Mouse (Mus musculus) cerebellum, postnatal 36 days (tissue): ENCODE data around the gene AI854703.

Experiments used
- DNase-seq, 2 experiments: peaks; one replicate each; pipeline ENCODE4 v3.0.0; 2021 to 2022; ENCODE audit warnings: mixed read lengths in 2 of 2

Gene AI854703

DNA sequence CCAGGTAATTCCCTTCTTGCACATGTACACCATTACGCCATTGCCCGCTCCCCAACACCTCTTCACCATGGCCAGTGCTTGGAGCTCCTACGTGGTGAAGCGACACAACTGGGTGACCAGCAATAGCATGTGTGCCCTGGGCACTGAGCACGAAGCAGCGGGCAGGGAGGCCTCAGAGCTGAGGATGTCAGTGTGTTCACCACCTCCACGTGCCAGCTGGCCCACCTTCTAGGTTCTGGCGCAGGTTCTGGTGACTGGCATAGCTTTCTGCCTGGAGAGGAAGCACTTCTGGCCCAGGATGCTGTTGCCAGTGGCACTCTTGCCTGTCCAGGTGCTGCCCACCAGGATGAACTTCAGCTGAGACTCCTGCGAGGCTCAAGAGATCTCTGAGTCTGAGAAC lies 38.9 kb downstream of the AI854703 start:
- DNase-seq: no peak

DNA sequence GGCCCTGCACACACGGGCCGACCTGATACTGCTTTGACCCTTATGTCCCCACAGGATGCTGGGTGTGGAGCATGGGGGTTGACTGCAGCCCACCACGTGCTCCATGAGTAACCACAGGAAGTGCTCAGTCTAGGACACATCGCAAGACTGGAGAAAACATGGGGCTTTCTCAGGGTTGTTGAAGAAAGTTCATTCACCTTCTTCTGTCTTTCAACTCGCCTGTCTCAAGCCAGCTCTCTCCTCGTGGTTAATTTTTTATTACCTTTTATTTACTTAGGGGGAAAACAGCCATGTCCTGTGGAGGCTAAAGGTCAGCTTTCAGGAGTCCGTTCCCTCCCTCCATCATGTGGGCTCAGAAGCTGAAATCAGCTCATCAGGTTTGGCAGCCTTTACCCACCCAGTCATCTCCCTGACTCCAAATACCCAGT lies 39.6 kb downstream of the AI854703 start:
- DNase-seq: no peak

DNA sequence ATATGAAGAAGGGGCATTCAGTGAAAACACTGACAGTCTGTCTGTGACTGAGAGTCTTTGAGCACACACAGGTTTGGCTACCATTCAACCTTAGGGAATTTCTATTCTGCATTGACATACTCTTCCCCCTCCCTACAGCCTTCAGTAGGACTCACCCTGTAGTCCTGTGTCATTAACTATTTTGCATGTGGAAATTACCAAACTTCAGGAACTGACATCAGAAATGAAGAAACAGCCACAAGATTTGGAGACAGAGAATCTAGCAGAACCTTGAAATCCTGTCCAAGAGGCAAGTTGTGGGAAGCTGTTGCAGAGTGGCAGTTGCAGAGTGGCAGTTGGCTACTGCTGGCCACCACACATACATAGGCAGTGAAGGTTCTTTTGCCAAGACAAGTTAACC lies 41.5 kb downstream of the AI854703 start:
- DNase-seq: no peak

DNA sequence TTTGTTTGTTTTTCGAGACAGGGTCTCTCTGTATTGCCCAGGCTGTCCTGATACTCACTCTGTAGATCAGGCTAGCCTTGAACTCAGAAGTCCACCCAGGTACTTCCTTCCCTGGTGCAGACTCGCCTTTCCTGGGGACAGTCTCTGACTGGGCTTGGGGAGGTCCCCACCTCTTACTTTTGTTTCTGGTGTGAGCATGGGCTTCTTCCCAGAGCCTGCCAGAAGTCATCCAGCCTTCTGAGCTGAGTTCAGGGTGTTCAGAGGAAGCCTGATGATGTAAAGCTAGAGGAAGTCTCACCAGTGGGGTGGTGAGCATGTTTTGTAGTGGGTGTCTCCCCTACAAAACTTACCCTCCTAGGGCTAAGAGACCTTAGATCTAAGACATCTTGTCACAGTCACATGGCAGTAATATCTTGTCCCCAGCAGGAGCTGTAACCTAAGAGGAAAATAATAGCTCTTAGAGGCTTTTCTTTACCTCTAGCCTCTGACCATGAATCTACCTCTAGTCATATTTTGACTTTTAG lies 42.9 kb downstream of the AI854703 start:
- DNase-seq: no peak

DNA sequence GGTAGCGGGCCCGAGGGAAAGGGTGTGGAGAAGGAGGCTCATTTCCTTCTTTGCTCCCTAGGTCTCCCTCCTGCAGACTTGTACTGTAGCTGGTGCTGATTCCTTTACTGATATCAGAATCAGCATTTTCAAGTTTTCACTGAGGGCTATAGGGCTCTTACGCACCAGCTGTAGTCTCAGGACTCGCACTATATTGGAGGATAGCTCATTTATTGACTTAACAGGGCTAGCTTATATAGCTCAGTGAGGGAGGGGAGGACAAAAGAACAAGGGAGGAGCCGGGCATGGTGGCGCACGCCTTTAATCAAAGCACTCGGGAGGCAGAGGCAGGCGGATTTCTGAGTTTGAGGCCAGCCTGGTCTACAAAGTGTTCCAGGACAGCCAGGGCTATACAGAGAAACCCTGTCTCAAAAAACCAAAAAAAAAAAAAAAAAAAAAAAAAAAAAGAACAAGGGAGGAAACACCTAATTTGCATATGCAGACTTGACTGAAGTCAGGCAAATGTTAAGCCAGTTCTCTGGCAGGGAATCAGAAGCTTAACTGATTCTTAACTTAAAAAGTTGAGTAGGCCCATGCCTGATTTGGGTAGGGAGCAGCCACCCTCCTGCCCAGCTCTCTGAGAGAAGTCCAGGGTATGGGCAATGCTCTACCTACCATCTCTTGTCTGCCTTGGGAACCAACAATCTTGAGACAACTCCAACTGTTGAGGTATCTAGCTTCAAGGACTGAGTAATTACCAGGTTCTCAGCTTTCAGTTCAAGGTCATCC lies 47.9 kb downstream of the AI854703 start:
- no peak for DNase-seq

DNA sequence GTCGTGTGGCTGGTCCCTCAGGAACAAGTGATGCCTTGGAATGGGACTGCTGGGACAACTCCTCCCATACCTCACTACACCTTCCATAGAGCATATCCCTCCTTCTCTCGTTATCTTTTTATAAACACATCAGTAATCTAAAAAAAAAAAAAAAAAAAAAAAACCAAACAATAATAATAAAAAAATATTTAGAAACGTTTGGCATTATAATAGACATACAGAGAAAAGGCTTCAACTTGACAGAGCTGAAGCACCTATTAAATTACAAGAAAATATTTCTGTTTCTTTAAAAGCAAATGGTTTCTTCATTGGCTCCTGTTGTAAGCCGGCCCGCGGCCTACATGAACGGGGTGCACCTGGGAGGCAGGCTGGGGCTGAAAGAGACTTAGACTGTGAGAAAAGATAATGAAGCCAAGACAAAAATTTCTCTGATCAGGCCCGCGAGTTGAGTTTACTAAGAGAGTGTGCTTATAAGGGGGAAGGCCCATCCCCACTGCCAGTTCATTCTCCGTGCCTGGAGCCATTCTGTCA lies 48.9 kb downstream of the AI854703 start:
- DNase-seq: no peak

DNA sequence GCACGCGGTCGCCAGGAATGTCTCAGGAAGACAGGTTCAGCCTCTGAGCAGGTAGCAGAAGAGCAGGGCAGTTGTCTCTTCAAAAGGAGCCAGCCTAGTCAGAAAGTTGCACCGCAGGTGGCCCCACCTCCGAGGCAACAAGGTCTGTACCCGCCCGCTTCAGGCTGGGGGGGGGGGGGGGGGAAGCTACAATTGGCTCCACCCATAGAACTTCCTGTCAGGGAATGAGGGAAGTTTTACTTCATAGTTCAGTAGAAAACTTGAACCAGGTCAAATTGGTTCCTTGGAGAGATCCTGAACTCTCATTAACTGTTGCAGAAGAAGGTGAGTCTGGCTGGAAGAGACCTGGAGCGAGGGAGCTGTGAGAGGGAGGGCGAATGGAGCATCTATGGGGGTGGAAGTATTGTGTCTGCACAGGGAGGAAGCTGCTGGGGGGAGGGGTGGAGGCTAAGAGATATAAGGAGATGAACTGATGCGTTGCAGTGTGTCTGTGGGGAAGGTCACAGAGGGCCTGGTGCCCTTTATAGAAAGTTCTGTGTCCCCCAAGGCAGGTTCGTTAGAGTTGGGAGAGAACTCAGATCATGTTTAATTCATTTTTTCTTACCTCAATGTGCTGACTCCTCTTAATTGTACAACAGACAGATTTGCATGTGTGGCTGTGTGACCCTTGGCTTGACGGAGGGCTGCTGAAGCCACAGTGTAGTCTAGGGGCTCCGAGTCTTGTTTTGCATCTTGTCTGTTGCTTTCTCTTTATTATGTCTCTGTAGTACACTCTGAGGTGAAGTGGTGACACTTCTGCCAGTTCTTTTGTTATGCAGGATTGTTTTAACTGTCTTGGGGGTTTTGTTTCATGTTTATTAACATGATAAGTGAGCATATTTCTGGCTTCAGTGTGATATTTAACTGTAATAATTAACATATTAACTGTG lies 49.6 kb downstream of the AI854703 start, which contains the start of gene Gimap9:
Gimap9 (plus strand) TSS at position 199 of the 929 bp plus-strand sequence.
- no peak for DNase-seq

DNA sequence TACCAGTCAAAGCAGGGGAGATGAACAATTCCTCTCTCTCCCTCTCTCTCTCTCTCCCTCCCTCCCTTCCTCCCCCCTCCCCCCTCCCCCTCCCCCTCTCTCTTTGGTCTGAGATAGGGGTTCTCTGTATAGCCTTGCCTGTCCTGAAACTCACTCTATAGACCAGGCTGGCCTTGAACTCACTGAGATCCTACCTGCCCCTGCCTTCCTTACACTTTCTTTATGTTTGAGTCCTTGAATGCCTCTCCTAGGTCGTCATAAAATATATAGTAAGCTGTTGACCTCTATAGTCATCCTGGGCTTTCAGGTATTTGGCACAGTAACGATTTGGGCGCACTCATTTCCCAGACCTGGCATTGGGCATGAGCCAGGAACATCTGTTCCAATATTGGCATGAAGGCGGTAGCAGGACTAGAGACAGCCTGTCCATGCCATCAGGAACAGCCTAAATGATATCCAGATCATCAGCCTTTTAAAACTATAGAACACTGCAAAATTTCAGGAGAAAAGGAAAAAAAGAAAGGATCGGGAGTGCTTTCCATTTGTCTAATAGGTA lies 50.4 kb downstream of the AI854703 start:
- no peak for DNase-seq

DNA sequence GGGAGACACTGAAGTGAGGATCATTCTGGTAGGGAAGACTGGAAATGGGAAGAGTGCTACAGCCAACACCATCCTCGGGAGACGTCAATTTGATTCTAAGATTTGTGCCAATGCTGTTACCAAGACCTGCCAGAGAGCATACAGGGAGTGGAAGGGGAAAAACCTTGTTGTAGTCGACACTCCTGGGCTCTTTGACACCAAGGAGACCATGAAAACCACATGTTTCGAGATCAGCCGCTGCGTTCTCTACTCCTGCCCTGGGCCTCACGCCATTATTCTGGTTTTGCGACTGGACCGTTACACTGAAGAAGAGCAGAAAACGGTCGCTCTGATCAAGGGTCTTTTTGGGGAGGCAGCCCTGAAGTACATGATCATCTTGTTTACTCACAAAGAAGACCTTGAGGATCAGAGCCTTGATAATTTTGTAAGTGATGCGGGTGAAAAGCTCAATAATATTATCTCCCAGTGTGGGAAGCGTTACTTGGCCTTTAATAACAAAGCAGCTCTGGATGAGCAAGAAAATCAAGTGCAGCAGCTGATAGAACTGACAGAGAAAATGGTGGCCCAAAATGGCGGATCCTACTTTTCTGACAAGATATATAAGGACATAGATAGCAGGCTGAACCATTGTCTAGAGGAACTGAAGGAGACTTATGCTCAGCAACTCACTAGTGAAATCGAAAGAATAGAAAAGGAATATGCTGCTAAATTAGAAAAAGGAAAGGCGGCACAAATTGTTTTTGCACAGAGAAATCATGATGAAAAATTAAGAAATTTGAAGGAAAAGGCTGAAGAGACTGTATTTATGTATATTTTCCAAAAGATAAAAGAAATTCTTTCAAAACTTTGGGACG lies 51.2 kb downstream of the AI854703 start:
- no peak for DNase-seq

DNA sequence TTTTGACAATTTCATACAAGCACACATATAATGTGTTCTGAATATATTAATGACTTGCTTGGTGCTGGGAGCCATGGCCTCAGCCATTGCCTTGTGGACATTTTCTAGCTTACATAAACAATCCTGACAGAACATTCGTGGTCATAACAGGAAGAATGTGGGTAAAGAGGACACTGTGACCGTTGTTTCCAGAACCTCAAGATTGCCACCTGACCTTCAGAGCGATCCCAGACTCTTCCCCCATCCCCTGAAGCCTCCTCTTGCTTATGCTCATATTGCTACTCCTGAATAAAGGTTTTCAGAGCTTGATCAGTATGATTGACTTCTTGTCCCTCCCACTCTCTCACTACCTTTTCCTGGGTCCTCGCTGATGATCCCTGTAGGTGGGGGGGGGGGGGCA lies 51.8 kb downstream of the AI854703 start:
- no peak for DNase-seq

DNA sequence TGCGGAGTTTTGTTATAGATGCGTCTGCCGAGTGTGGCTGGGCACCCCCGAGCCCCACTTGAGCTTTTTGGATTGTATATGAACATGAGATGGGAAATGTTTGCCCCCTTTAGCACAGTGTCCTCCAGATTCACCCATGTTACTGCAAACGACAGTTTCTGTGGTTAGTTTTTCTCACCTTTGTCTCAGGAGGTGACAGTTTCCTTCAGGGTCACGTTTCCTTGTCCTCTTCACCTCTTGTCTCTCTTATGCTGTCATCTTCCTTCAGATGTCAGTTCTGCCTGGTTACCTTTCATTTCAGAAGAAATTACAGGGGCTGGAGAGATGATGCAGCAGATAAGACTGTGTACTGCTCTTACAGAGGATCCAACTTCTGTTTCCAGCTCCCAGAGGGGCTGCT lies 53.1 kb downstream of the AI854703 start:
- no peak for DNase-seq

DNA sequence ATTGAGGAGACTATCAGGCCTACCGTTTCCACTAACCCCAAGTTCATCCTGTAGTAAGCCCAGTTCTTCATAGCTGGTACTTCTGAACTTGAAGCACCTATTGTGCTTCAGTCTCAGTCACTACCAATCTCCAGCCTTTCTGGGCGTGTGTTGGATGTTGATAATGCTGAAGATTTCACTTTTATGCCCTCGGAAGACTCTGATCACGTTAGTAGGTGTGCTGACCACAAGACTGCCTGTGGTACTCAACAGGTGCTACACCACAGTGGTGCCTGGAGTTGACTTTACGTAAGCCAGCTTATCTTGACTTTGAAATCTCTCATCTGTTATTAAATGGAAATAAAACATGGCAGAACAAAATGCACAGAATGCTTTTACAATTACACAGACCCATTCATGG lies 53.9 kb downstream of the AI854703 start:
- DNase-seq: no peak

DNA sequence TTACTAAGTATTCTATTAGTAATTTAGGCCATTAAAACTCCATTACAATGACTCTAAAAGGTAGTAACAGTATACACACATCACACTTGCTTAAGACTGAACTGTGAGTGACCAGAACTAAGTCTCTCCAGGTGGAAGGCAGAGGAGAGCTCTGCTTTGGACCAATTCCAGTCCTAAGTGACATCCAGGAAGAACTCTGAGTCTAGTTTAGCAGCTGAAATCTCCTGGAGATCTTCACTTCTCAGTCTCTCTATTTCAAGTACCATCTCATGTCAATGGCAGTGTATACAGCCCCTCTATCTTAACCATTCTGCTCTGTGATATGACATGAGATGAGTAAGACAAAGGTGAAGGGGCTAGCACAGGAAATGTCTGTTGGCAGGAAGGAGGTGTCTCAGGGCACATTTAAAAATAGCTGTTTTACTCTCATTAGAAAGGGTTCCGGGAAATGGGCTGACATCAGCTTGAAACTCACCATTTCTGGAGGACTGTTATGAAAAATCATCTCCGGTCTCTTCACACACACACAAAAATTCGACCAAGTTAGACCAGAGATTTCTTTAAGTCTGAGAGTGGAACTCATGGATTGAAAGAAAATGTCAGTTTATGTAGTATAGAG lies 55.0 kb downstream of the AI854703 start:
- no peak for DNase-seq

DNA sequence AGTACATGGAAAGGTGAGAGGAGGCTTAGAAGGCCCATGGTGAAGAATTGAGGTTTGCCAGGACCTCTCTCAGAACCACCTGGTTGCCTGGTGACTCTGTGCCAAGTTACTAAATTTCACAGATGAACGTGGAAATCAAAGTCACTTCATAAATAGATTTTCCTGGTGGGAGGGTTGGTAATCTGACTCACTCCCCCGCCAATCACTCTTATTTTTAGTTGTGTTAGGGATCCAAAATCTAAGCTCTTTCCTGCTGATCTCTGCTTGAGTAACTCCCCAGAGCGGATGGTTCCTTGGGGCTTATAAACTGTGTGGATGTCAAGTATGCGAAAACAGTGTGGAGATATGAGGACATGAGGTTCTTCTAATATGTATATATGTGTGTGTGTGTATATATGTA lies 55.7 kb downstream of the AI854703 start:
- no peak for DNase-seq
